Mouse (Mus musculus) lung, postnatal 0 days (tissue): ENCODE results near the gene Tmem30a.

Source experiments
- CTCF ChIP-seq: IDR thresholded peaks from 2 replicates; pipeline ENCODE4 v1.5.1; 2016; ENCODE audit warnings: antibody characterized with exemption, mild to moderate bottlenecking
- EP300 ChIP-seq: IDR thresholded peaks from 2 replicates; pipeline ENCODE4 v1.6.1; 2016; ENCODE audit warnings: antibody characterized with exemption, mild to moderate bottlenecking, control low read depth

DNA sequence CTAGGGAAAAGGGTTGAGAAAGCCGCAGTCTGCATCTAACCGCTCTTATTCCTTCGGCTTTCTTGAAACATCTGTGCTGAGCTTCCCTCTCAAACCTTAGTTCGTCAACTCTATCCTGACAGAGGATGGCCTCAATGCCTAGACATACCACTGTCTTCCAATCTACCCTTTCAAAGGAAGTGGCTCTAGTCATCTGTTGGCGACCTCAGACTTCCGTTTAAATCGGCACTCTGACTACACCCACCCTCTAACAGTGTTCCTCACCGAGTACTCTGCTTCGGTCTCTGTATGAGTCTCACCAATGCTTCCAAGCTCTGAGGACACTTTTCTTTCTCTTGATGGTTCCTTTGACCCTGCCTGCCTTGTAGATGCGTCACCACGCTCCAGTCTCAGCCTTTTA is 22.7 kb upstream of the Tmem30a start:
- TF ChIP-seq CTCF (no peak), EP300 (no peak)
